Mouse (Mus musculus) CD4-positive, CD25-positive, alpha-beta regulatory T cell, adult 4 months (primary cell): ENCODE results near the gene Cd2ap. TPM values are rescaled to one million over a fixed set of nuclear protein-coding genes. Genes with fewer than 3 reads are reported as not detected.
"Not testable (repeated sequence)": the region's sequence is repeated elsewhere in the genome, so short reads cannot be mapped to it uniquely, and the experiment has no call there.

Source experiments
- ATAC-seq: one replicate; pipeline ENCODE4 v1.8.0; 2017
- polyA plus RNA-seq, 2 experiments: library from polyadenylated mRNA; unstranded; fragments of 100-300 nt; shearing (Covaris generic); gene quantifications; one replicate each; pipeline ENCODE4 v1.2.1; 2017

Cd2ap gene
- 10 to 100 TPM; 13.3 to 14.8 TPM for polyA plus RNA-seq

GRCm38 (mm10) chr17:42876001-42876903 is at the start of gene Cd2ap:
TSS of gene Cd2ap (minus strand) at chr17:42876665.
- peak; percentile 86 for ATAC-seq

GRCm38 (mm10) chr17:42924731-42925130 is 48.3 kb upstream of the Cd2ap start:
- no peak for ATAC-seq

- no peak for ATAC-seq
Observed at GRCm38 (mm10) chr17:42918810-42919209, 42.3 kb upstream of the Cd2ap start.

- no peak for ATAC-seq
Observed at GRCm38 (mm10) chr17:42914726-42915125, 38.3 kb upstream of the Cd2ap start.

GRCm38 (mm10) chr17:42912193-42912592 is 35.7 kb upstream of the Cd2ap start:
- no peak for ATAC-seq

GRCm38 (mm10) chr17:42910476-42910875 is 34.0 kb upstream of the Cd2ap start:
- ATAC-seq, result no peak

- no peak for ATAC-seq
Observed at GRCm38 (mm10) chr17:42909376-42909775, 32.9 kb upstream of the Cd2ap start.

GRCm38 (mm10) chr17:42908744-42909370 is 32.4 kb upstream of the Cd2ap start:
- no peak for ATAC-seq

- no peak for ATAC-seq
Observed at GRCm38 (mm10) chr17:42908136-42908535, 31.7 kb upstream of the Cd2ap start.

GRCm38 (mm10) chr17:42906456-42906855 is 30.0 kb upstream of the Cd2ap start:
- not testable (repeated sequence) for ATAC-seq

GRCm38 (mm10) chr17:42905919-42906318 is 29.5 kb upstream of the Cd2ap start:
- no peak for ATAC-seq

- no peak for ATAC-seq
Observed at GRCm38 (mm10) chr17:42900795-42901194, 24.3 kb upstream of the Cd2ap start.

GRCm38 (mm10) chr17:42887282-42887707 is 10.8 kb upstream of the Cd2ap start:
- ATAC-seq, result peak; percentile 85

GRCm38 (mm10) chr17:42885091-42885501 is 8.6 kb upstream of the Cd2ap start:
- no peak for ATAC-seq

- no peak for ATAC-seq
Observed at GRCm38 (mm10) chr17:42884382-42884781, 7.9 kb upstream of the Cd2ap start.

- no peak for ATAC-seq
Observed at GRCm38 (mm10) chr17:42883769-42884168, 7.3 kb upstream of the Cd2ap start.

- no peak for ATAC-seq
Observed at GRCm38 (mm10) chr17:42883315-42883714, 6.8 kb upstream of the Cd2ap start.

GRCm38 (mm10) chr17:42882873-42883272 is 6.4 kb upstream of the Cd2ap start:
- ATAC-seq, result no peak

- peak; percentile 5 for ATAC-seq
Observed at GRCm38 (mm10) chr17:42876904-42877425, 500 bp upstream of the Cd2ap start.

- ATAC-seq, result peak; percentile 24
Observed at GRCm38 (mm10) chr17:42875571-42876000, 879 bp downstream of the Cd2ap start.

- ATAC-seq, result no peak
Observed at GRCm38 (mm10) chr17:42875015-42875414, 1.4 kb downstream of the Cd2ap start.

- peak; percentile 30 for ATAC-seq
Observed at GRCm38 (mm10) chr17:42870465-42870864, 6.0 kb downstream of the Cd2ap start.

- ATAC-seq, result no peak
Observed at GRCm38 (mm10) chr17:42863186-42863585, 13.3 kb downstream of the Cd2ap start.
